Mouse (Mus musculus): Measurements from ENCODE around the gene Rgs5. TPM values are rescaled to one million over a fixed set of nuclear protein-coding genes. Genes with fewer than 3 reads are reported as not detected.

Gene Rgs5
- 0.09 TPM in 1 of 2 replicates, not detected in the other for total RNA-seq (2023)

DNA sequence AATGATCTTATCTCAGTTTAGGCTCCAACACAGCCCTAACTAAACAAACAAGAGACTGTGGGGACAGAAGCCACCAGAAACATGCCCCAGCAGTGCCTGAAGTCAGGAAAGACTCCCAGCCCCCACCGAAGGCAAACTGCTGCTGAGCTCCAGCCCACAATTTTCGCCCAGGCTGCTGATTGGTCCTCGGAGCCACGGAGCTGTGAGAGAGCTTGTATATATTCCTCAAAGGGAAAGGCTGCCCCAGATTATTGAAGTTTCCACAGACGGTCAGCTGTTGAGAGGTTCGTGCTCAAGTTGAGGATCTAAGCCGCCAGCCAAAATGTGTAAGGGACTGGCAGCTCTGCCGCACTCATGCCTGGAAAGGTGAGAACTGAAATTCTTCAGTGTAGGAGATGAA lies at the start of gene Rgs5:
Rgs5 (plus strand) TSS at position 246 of the 400 bp plus-strand sequence.

Other genes starting within 250 kb of the Rgs5 start
- 28.0 and 28.5 TPM in 2 replicates for gene Nuf2, start 124.0 kb upstream of the Rgs5 start, total RNA-seq (2023)
- gene Rgs4, start 92.1 kb downstream of the Rgs5 start, total RNA-seq (2023), result not detected in 2 replicates